Mouse (Mus musculus) myocyte (in vitro differentiated cells): ENCODE measurements around the gene Itga1. TPM values are rescaled to one million over a fixed set of nuclear protein-coding genes. Genes with fewer than 3 reads are reported as not detected.

Experiments used
- H3K27me3 ChIP-seq: one replicate; pipeline ENCODE4 v1.6.1; 2011; ENCODE audit not compliant: control insufficient read depth, insufficient read depth, insufficient read length
- H3K36me3 ChIP-seq: one replicate; pipeline ENCODE4 v1.6.1; 2011; ENCODE audit not compliant: control insufficient read depth, insufficient read depth
- H3K4me2 ChIP-seq: one replicate; pipeline ENCODE4 v1.6.1; 2011; ENCODE audit warnings: low read depth, control low read depth
- H3K4me3 ChIP-seq: one replicate; pipeline ENCODE4 v1.5.1; 2011; ENCODE audit warnings: mild to moderate bottlenecking, control low read depth, moderate library complexity
- H3K79me2 ChIP-seq: one replicate; pipeline ENCODE4 v1.6.1; 2011; ENCODE audit not compliant: control insufficient read depth, insufficient read depth
- H3ac ChIP-seq: one replicate; pipeline ENCODE4 v1.6.1; 2011; ENCODE audit not compliant: control insufficient read depth, insufficient read length
- CEBPB ChIP-seq: IDR thresholded peaks from 2 replicates; pipeline ENCODE4 v1.6.1; 2011; ENCODE audit warnings: mild to moderate bottlenecking, moderate library complexity; ENCODE audit not compliant: poor library complexity, insufficient read depth, severe bottlenecking
- E2F4 ChIP-seq: IDR thresholded peaks from one replicate; pipeline ENCODE4 v1.6.1; 2011; ENCODE audit warnings: mild to moderate bottlenecking, control low read depth, moderate library complexity; ENCODE audit not compliant: insufficient read depth
- MAX ChIP-seq: IDR thresholded peaks from one replicate; pipeline ENCODE4 v1.6.1; 2011; ENCODE audit warnings: low read depth, mild to moderate bottlenecking, control low read depth
- MYOD1 ChIP-seq, 3 experiments: IDR thresholded peaks; one replicate each; pipeline ENCODE4 v1.6.1; 2011; ENCODE audit warnings: control low read depth in 2 of 3, low read depth in 2 of 3, mild to moderate bottlenecking in 2 of 3, moderate library complexity in 1 of 3; ENCODE audit not compliant: insufficient read length in 2 of 3, control insufficient read depth in 1 of 3
- MYOG ChIP-seq, 3 experiments: IDR thresholded peaks; one replicate each; pipeline ENCODE4 v1.6.1; 2011; ENCODE audit warnings: control low read depth in 2 of 3, low read depth in 2 of 3, mild to moderate bottlenecking in 2 of 3; ENCODE audit not compliant: insufficient read length in 2 of 3, control insufficient read depth in 1 of 3, insufficient read depth in 1 of 3
- POLR2A ChIP-seq: IDR thresholded peaks from one replicate; pipeline ENCODE4 v1.6.1; 2011; ENCODE audit warnings: low read depth, mild to moderate bottlenecking, control low read depth, moderate library complexity; ENCODE audit not compliant: insufficient read length
- POLR2AphosphoS2 ChIP-seq: IDR thresholded peaks from one replicate; pipeline ENCODE4 v1.6.1; 2011; ENCODE audit warnings: low read depth, control low read depth; ENCODE audit not compliant: insufficient read length
- REST ChIP-seq: IDR thresholded peaks from one replicate; pipeline ENCODE4 v1.6.1; 2011; ENCODE audit warnings: mild to moderate bottlenecking, control low read depth, moderate library complexity; ENCODE audit not compliant: insufficient read depth, insufficient read length
- SRF ChIP-seq: IDR thresholded peaks from one replicate; pipeline ENCODE4 v1.6.1; 2011; ENCODE audit warnings: low read depth; ENCODE audit not compliant: control insufficient read depth, insufficient read length
- TCF12 ChIP-seq: IDR thresholded peaks from one replicate; pipeline ENCODE4 v1.6.1; 2011; ENCODE audit warnings: mild to moderate bottlenecking, control low read depth; ENCODE audit not compliant: poor library complexity, insufficient read depth, severe bottlenecking
- TCF3 ChIP-seq: IDR thresholded peaks from one replicate; pipeline ENCODE4 v1.6.1; 2011; ENCODE audit warnings: low read depth, control low read depth; ENCODE audit not compliant: insufficient read length
- USF1 ChIP-seq: IDR thresholded peaks from one replicate; pipeline ENCODE4 v1.6.1; 2011; ENCODE audit warnings: low read depth, mild to moderate bottlenecking, control low read depth, moderate library complexity
- polyA plus RNA-seq: library from polyadenylated mRNA; unstranded; fragments of >200 nt; fragmentation: generic; extraction: Trizol; gene quantifications from one replicate; pipeline ENCODE4 v1.2.1, GENCODE M21; 2012; ENCODE audit warnings: missing spikeins

Itga1 gene
- polyA plus RNA-seq, 1 experiment, result 0.11 TPM

GRCm38 (mm10) chr13:115031177-115032000 is 70.4 kb downstream of the Itga1 start:
- no peak overlapping the region for H3K4me2 ChIP-seq
- no peaks in the 10 kb centered on the region for H3K27me3 ChIP-seq
- H3K4me3 ChIP-seq, result no peak overlapping the region
- no peak overlapping the region for H3ac ChIP-seq
- H3K36me3 ChIP-seq, result no peaks in the 10 kb centered on the region
- no peaks in the 10 kb centered on the region for H3K79me2 ChIP-seq
- TF ChIP-seq TCF3 (no peak), POLR2A (no peak), E2F4 (no peak), MYOG (IDR thresholded peaks at IDR 0.05; ENCODE audit: control insufficient read depth in 1 of 3, insufficient read depth in 1 of 3, insufficient read length in 2 of 3, low read depth in 2 of 3) (no peak), TCF12 (no peak), CEBPB (no peak), USF1 (no peak), SRF (no peak), REST (no peak), MAX (no peak)

GRCm38 (mm10) chr13:115025394-115025793 is 76.4 kb downstream of the Itga1 start:
- no peak overlapping the region for H3ac ChIP-seq
- H3K27me3 ChIP-seq, result no peaks in the 10 kb centered on the region
- no peak overlapping the region for H3K4me3 ChIP-seq
- H3K36me3 ChIP-seq, result no peaks in the 10 kb centered on the region
- H3K4me2 ChIP-seq, result no peak overlapping the region
- TF ChIP-seq POLR2AphosphoS2 (no peak), MYOG (IDR thresholded peaks at IDR 0.05; ENCODE audit: control insufficient read depth in 1 of 3, insufficient read depth in 1 of 3, insufficient read length in 2 of 3, low read depth in 2 of 3) (no peak), TCF3 (no peak)
- H3K79me2 ChIP-seq, result no peaks in the 10 kb centered on the region

GRCm38 (mm10) chr13:115022117-115022787 is 79.5 kb downstream of the Itga1 start:
- no peak overlapping the region for H3ac ChIP-seq
- TF ChIP-seq MAX, result no peak
- no peak for TF ChIP-seq SRF
- H3K27me3 ChIP-seq, result no peaks in the 10 kb centered on the region
- H3K36me3 ChIP-seq, result no peaks in the 10 kb centered on the region
- H3K79me2 ChIP-seq, result no peaks in the 10 kb centered on the region
- no peak overlapping the region for H3K4me2 ChIP-seq
- no peak overlapping the region for H3K4me3 ChIP-seq

- TF ChIP-seq POLR2AphosphoS2 (no peak), MYOD1 (IDR thresholded peaks at IDR 0.05; ENCODE audit: control insufficient read depth in 1 of 3, insufficient read length in 2 of 3, low read depth in 2 of 3) (no peak), E2F4 (no peak), POLR2A (no peak), TCF3 (no peak), TCF12 (no peak), SRF (no peak), MAX (no peak), MYOG (IDR thresholded peaks at IDR 0.05; ENCODE audit: control insufficient read depth in 1 of 3, insufficient read depth in 1 of 3, insufficient read length in 2 of 3, low read depth in 2 of 3) (no peak), REST (no peak), USF1 (no peak), CEBPB (no peak)
- Histone ChIP-seq H3K4me2 (no peak overlapping the region), H3K27me3 (no peaks in the 10 kb centered on the region)
These were observed 80.4 kb downstream of the Itga1 start for GRCm38 (mm10) chr13:115021411-115021810.

GRCm38 (mm10) chr13:115020727-115021126 is 81.0 kb downstream of the Itga1 start:
- Histone ChIP-seq H3ac (no peak overlapping the region), H3K4me3 (no peak overlapping the region), H3K4me2 (no peak overlapping the region), H3K36me3 (no peaks in the 10 kb centered on the region), H3K27me3 (no peaks in the 10 kb centered on the region), H3K79me2 (no peaks in the 10 kb centered on the region)
- TF ChIP-seq MAX (no peak), MYOG (IDR thresholded peaks at IDR 0.05; ENCODE audit: control insufficient read depth in 1 of 3, insufficient read depth in 1 of 3, insufficient read length in 2 of 3, low read depth in 2 of 3) (no peak), TCF3 (no peak), E2F4 (no peak), CEBPB (no peak), POLR2A (no peak), REST (no peak), MYOD1 (IDR thresholded peaks at IDR 0.05; ENCODE audit: control insufficient read depth in 1 of 3, insufficient read length in 2 of 3, low read depth in 2 of 3) (no peak), TCF12 (no peak), POLR2AphosphoS2 (no peak), USF1 (no peak)

More at GRCm38 (mm10) chr13:115021411-115021810, 80.4 kb downstream of the Itga1 start:
- H3K36me3 ChIP-seq, result no peaks in the 10 kb centered on the region
- no peaks in the 10 kb centered on the region for H3K79me2 ChIP-seq
- no peak overlapping the region for H3ac ChIP-seq
- no peak overlapping the region for H3K4me3 ChIP-seq
